Mouse (Mus musculus) forebrain, embryonic 14.5 days (tissue): ENCODE measurements around the gene Olfr8. TPM values are rescaled to one million over a fixed set of nuclear protein-coding genes. Genes with fewer than 3 reads are reported as not detected.
"Not testable (repeated sequence)": the region's sequence is repeated elsewhere in the genome, so short reads cannot be mapped to it uniquely, and the experiment has no call there.

ENCODE experiments used
- ATAC-seq: fragments of 200-750 bp; cut with Nextera tagmentation; 2 replicates; pipeline ENCODE4 v1.8.0; 2017; ENCODE audit warnings: mild to moderate bottlenecking, moderate library complexity
- DNase-seq: peaks from one replicate; pipeline ENCODE4 v3.0.0-alpha.2; 2015; ENCODE audit warnings: low spot score
- H3K27ac ChIP-seq: fragments of 300-500 bp; sonication (generic); 2 replicates; pipeline ENCODE4 v1.5.1; 2014; ENCODE audit warnings: low read depth, mild to moderate bottlenecking, control low read depth, low read length, moderate library complexity
- H3K27me3 ChIP-seq: fragments of 300-500 bp; sonication (generic); replicated peaks from 2 replicates; pipeline ENCODE4 v1.6.1; 2014; ENCODE audit warnings: low read length, control low read depth, mixed read lengths; ENCODE audit not compliant: control insufficient read depth, insufficient read depth
- H3K36me3 ChIP-seq: fragments of 300-500 bp; sonication (generic); 2 replicates; pipeline ENCODE4 v1.6.1; 2014; ENCODE audit warnings: low read length, control low read depth; ENCODE audit not compliant: control insufficient read depth, insufficient read depth
- H3K4me1 ChIP-seq: fragments of 300-500 bp; sonication (generic); 2 replicates; pipeline ENCODE4 v1.6.1; 2014; ENCODE audit warnings: antibody characterized with exemption, low read length, control low read depth; ENCODE audit not compliant: control insufficient read depth, insufficient read depth
- H3K4me2 ChIP-seq: fragments of 300-500 bp; sonication (generic); 2 replicates; pipeline ENCODE4 v1.6.1; 2014; ENCODE audit warnings: mild to moderate bottlenecking, control low read depth, low read length
- H3K4me3 ChIP-seq: fragments of 300-500 bp; sonication (generic); 2 replicates; pipeline ENCODE4 v1.5.1; 2014; ENCODE audit warnings: low read depth, low read length, control low read depth
- H3K9ac ChIP-seq: fragments of 300-500 bp; sonication (generic); 2 replicates; pipeline ENCODE4 v1.6.1; 2014; ENCODE audit warnings: mild to moderate bottlenecking, low read length, control low read depth, moderate library complexity
- H3K9me3 ChIP-seq: fragments of 300-500 bp; sonication (generic); replicated peaks from 2 replicates; pipeline ENCODE4 v1.6.1; 2016; ENCODE audit warnings: low read length, control low read depth, mixed read lengths; ENCODE audit not compliant: control insufficient read depth
- WGBS: fragments of 180-500 bp; shearing (Covaris S2); extraction: QIAGEN DNeasy Blood & Tissue Kit; methylation state at CpG from one replicate; pipeline ENCODE4 v1.1.7; 2014; 5-methylcytosine and 5-hydroxymethylcytosine counted together
- polyA plus RNA-seq: library from polyadenylated mRNA; unstranded; fragments of >200 nt; fragmentation: Nextera tagmentation; extraction: Ambion mirVana; gene quantifications from 2 replicates; pipeline ENCODE4 v1.2.1, GENCODE M21; 2014

Gene Olfr8
- polyA plus RNA-seq = not detected in 2 replicates

DNA sequence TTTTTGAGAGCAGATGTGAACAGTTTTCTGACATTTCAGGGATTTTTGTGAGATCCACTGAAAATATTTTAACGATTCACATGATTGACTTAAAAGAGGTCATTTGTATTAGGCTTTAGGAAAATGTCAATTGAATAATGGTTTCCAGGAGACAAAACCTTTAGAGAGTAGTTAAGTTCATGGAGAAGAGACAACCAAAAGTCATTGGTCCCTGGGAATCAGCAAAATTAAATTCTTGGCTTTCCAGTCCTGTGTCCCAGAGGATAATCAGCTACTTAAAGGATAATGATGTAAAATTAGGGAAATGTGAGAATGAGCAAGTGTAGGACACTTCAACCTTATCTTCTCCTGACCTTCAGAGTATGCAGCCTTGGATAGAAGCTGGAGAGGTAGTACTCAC is at the start of gene Olfr8:
Olfr8 (plus strand) TSS at position 301 of the 400 bp plus-strand sequence.
- not testable (repeated sequence) for H3K4me3 ChIP-seq, H3K4me1 ChIP-seq, H3K27ac ChIP-seq, H3K36me3 ChIP-seq, H3K9me3 ChIP-seq, H3K9ac ChIP-seq, H3K27me3 ChIP-seq, H3K4me2 ChIP-seq, DNase-seq, ATAC-seq
- 84% methylated on average over 1 of the region's 1 CpGs for WGBS

DNA sequence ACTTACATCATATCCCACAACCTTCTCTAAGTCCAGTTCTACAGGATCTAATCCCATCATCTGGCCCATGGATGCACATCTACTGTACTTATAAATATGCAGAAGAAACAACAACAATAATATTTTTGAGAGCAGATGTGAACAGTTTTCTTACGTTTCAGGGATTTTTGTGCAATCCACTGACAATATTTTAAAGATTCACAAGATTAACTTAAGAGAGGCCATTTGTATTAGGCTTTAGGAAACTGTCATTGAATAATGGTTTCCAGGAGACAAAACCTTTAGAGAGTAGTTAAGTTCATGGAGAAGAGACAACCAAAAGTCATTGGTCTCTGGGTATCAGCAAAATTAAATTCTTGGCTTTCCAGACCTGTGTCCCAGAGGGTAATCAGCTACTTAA is 37.6 kb upstream of the Olfr8 start, which contains the start of gene Olfr1354:
Olfr1354 (plus strand) TSS at position 301 of the 400 bp plus-strand sequence.
- WGBS = 90% methylated on average over 1 of the region's 1 CpGs
- not testable (repeated sequence) for H3K27ac ChIP-seq, H3K4me2 ChIP-seq, H3K9ac ChIP-seq, H3K4me3 ChIP-seq, H3K36me3 ChIP-seq, ATAC-seq, H3K4me1 ChIP-seq, H3K9me3 ChIP-seq, DNase-seq, H3K27me3 ChIP-seq

DNA sequence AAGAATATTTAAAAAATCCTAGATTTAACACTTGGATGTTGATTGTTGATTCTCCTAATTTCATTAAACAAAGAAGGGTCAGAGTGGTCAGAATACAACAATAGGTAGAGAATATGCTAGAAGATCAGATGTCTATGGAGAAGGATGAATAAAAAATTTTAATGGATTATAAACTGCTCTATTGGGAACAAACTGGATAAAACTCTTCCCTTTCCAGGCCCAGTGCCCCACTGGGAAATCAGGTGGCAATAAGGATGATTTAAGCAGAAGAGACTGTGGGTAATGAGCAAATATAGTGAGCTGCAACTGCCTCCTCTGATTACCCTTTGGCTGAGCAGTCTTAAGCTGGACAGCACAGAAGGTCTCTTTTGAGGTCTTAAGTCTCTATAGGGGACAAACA is 12.6 kb downstream of the Olfr8 start, which contains the start of gene Olfr1353:
Olfr1353 (plus strand) TSS at position 301 of the 400 bp plus-strand sequence.
- not testable (repeated sequence) for H3K9ac ChIP-seq, H3K36me3 ChIP-seq, DNase-seq, H3K4me3 ChIP-seq, ATAC-seq, H3K27ac ChIP-seq, H3K4me1 ChIP-seq, H3K27me3 ChIP-seq, H3K4me2 ChIP-seq, H3K9me3 ChIP-seq

DNA sequence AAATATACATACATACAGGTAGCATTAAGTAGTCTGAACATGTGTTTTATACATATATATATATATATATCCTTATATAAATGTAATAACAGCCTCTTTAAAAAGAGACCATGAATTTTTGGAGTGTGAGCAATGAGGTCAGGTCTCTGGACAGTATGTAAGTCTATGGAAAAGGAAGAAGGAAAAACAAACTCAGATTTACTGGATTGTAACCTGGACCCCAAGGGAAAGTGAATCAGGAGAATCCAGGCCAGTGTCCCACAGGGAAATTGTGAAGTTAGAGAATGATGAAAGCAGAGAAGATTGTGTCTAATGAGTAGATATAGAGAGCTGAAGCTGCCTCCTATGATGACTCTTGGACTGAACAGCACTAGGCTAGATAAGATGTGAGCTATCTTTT is 30.3 kb downstream of the Olfr8 start, which contains the start of gene Olfr1352:
Olfr1352 (plus strand) TSS at position 301 of the 400 bp plus-strand sequence.
- H3K36me3 ChIP-seq = no peaks in the 10 kb centered on the region
- no peaks in the 10 kb centered on the region for H3K9me3 ChIP-seq
- DNase-seq (no peak), ATAC-seq (no peak)
- no peak within 1 kb of the TSS for H3K4me3 ChIP-seq
- no peak within 1 kb of the TSS for H3K27ac ChIP-seq
- H3K27me3 ChIP-seq = no peaks in the 10 kb centered on the region
- H3K4me1 ChIP-seq = no peaks in the 10 kb centered on the region
- H3K4me2 ChIP-seq = no peak within 1 kb of the TSS
- no peak within 1 kb of the TSS for H3K9ac ChIP-seq

Other genes starting within 250 kb of the Olfr8 start
- gene Casp14, start 232.3 kb upstream of the Olfr8 start, polyA plus RNA-seq = not detected in 2 replicates
- 0.17 and 0.24 TPM in 2 replicates for gene Ccdc105, start 197.6 kb upstream of the Olfr8 start, polyA plus RNA-seq
- gene Slc1a6, start 170.1 kb upstream of the Olfr8 start, polyA plus RNA-seq = 2.9 and 3.4 TPM in 2 replicates
- gene Olfr1356, start 98.5 kb upstream of the Olfr8 start, polyA plus RNA-seq = not detected in 2 replicates
- not detected in 2 replicates for gene Olfr1355, start 75.1 kb upstream of the Olfr8 start, polyA plus RNA-seq
- not detected in 2 replicates for gene Olfr1354, start 37.5 kb upstream of the Olfr8 start, polyA plus RNA-seq
- not detected in 2 replicates for gene Olfr1353, start 12.7 kb downstream of the Olfr8 start, polyA plus RNA-seq
- not detected in 2 replicates for gene Olfr1352, start 30.4 kb downstream of the Olfr8 start, polyA plus RNA-seq
- gene Olfr1351, start 61.8 kb downstream of the Olfr8 start, polyA plus RNA-seq = not detected in 2 replicates
- gene Olfr57, start 78.1 kb downstream of the Olfr8 start, polyA plus RNA-seq = not detected in 2 replicates
- gene 2610008E11Rik, start 147.0 kb downstream of the Olfr8 start, polyA plus RNA-seq = 50.9 and 63.9 TPM in 2 replicates
- gene Vmn2r80, start 198.1 kb downstream of the Olfr8 start, polyA plus RNA-seq = not detected in 2 replicates